Mouse (Mus musculus) bone marrow macrophage, adult 2 months (primary cell): Measurements from ENCODE around the gene Foxc2.

Source experiments
- CTCF ChIP-seq: IDR thresholded peaks from 2 replicates; pipeline ENCODE4 v1.5.1; 2012; ENCODE audit warnings: low read depth, mild to moderate bottlenecking, low read length, moderate library complexity
- POLR2A ChIP-seq: IDR thresholded peaks from 2 replicates; pipeline ENCODE4 v1.6.1; 2012; ENCODE audit warnings: mild to moderate bottlenecking, low read depth, low read length, borderline replicate concordance

DNA sequence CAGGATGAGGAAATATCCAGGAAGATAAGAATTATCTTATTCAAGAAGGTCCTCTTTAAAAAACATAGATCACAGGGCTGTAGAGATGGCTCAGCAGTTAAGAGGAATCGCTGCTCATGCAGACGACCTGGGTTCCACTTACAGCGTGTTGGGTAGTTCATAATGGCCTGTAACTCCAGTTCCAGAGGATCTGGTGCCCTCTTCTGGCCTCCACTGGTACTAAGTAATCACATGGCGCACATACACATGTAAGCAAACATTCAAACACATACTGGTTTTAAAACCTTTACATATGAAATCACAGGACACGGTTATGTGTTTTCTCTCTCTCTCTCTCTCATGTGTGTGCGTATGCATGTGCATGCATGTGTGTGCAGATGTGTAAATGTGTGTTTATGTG is 20.9 kb downstream of the Foxc2 start:
- no peak for TF ChIP-seq POLR2A
- no peak for TF ChIP-seq CTCF
